Mouse (Mus musculus) adrenal gland, postnatal 14 days (tissue): ENCODE measurements at regions not wholly inside any gene's neighbourhood (a gene's known extent, or its start where the extent isn't known, plus 50 kb on each side); places are given as distances from the start of the nearest gene placed in this dataset.

Source experiments
- DNase-seq: peaks from one replicate; pipeline ENCODE4 v3.0.0; 2021; ENCODE audit warnings: mixed read lengths

GRCm38 (mm10) chr16:66086499-66086898 lies 271.4 kb downstream of the Vgll3 start:
- DNase-seq: no peak

- no peak for DNase-seq
Observed at GRCm38 (mm10) chr16:66092766-66093165, 277.7 kb downstream of the Vgll3 start.

GRCm38 (mm10) chr16:66095682-66096081 lies 280.6 kb downstream of the Vgll3 start:
- DNase-seq: no peak

- DNase-seq: no peak
Observed at GRCm38 (mm10) chr16:66117930-66118329, 302.9 kb downstream of the Vgll3 start.

GRCm38 (mm10) chr16:66137755-66138154 lies 322.7 kb downstream of the Vgll3 start:
- no peak for DNase-seq

- DNase-seq: no peak
Observed at GRCm38 (mm10) chr16:66144765-66145164, 329.7 kb downstream of the Vgll3 start.

- DNase-seq: no peak
Observed at GRCm38 (mm10) chr16:66145280-66145679, 330.2 kb downstream of the Vgll3 start.

GRCm38 (mm10) chr16:66168289-66168688 lies 353.2 kb downstream of the Vgll3 start:
- no peak for DNase-seq

GRCm38 (mm10) chr16:66190801-66191200 lies 375.7 kb downstream of the Vgll3 start:
- DNase-seq: peak; percentile 6

GRCm38 (mm10) chr16:66201406-66201805 lies 386.3 kb downstream of the Vgll3 start:
- DNase-seq: no peak
